Mouse (Mus musculus) kidney, adult 8-10 months (tissue): Measurements from ENCODE around the gene Slc5a10.
"Not testable (repeated sequence)": the region's sequence is repeated elsewhere in the genome, so short reads cannot be mapped to it uniquely, and the experiment has no call there.

Source experiments
- DNase-seq, 2 experiments: peaks; one replicate each; pipeline ENCODE4 v3.0.0; 2022

Gene Slc5a10

GRCm38 (mm10) chr11:61647110-61647910 lies 73.3 kb downstream of the Slc5a10 start:
- DNase-seq, result no peak

- no peak for DNase-seq
These were observed 74.1 kb downstream of the Slc5a10 start for GRCm38 (mm10) chr11:61646499-61647039.

- no peak for DNase-seq
These were observed 75.2 kb downstream of the Slc5a10 start for GRCm38 (mm10) chr11:61645357-61645857.

GRCm38 (mm10) chr11:61644576-61645326 lies 75.9 kb downstream of the Slc5a10 start:
- DNase-seq, result no peak

- DNase-seq, result peak in 1 of 2 experiments; percentile 41
These were observed 77.3 kb downstream of the Slc5a10 start for GRCm38 (mm10) chr11:61643184-61643961.

- no peak for DNase-seq
These were observed 78.5 kb downstream of the Slc5a10 start for GRCm38 (mm10) chr11:61642106-61642505.

GRCm38 (mm10) chr11:61640585-61640984 lies 80.0 kb downstream of the Slc5a10 start:
- not testable (repeated sequence) for DNase-seq

- DNase-seq, result no peak
These were observed 80.9 kb downstream of the Slc5a10 start for GRCm38 (mm10) chr11:61639601-61640177.

- no peak for DNase-seq
These were observed 81.7 kb downstream of the Slc5a10 start for GRCm38 (mm10) chr11:61638764-61639536.

- DNase-seq, result no peak
These were observed 82.8 kb downstream of the Slc5a10 start for GRCm38 (mm10) chr11:61637856-61638255.

GRCm38 (mm10) chr11:61637413-61637812 lies 83.2 kb downstream of the Slc5a10 start:
- no peak for DNase-seq

GRCm38 (mm10) chr11:61636309-61636708 lies 84.3 kb downstream of the Slc5a10 start:
- DNase-seq, result peak; percentile 30 to 50

- no peak for DNase-seq
These were observed 91.0 kb downstream of the Slc5a10 start for GRCm38 (mm10) chr11:61629621-61630020.

- no peak for DNase-seq
These were observed 94.1 kb downstream of the Slc5a10 start for GRCm38 (mm10) chr11:61626509-61626908.

GRCm38 (mm10) chr11:61625136-61625535 lies 95.5 kb downstream of the Slc5a10 start:
- no peak for DNase-seq
